13 mouse cellular contexts compared by ENCODE assay signal in the genomic region with DNA sequence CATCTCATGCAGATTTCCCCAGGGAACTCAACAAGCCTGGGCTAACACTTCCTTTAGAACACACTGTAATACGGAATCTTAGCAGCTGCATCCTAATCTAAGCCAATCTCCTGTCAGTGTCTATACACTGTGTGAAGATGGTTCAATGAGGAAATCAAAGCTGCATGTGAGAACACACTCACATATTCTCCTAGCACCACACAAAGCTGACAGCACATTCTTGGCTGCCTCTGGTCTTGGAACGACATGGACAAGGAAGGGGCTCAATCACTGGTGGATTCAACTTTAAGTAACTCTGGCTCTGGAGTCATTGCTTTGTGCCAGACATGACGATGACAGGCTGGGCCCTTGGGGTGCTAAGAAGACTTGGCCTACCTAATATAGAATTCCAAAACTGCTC.
"Had no signal": no experiment of that assay in that cellular context is flagged by ENCODE, and none has a peak within 500 bp of the region (broad histone marks: within the 10 kb centered on the region; RNA-seq: fewer than 3 reads in every experiment).

No protein-coding gene starts in this region.

- H3K27ac ChIP-seq: layer of hippocampus, adult 2 months; limb, embryonic 12.5 days; liver, embryonic 13.5 days; midbrain, embryonic 10.5 days had no signal

- ATAC-seq: liver, postnatal 0 days had no signal

- H3K9me3 ChIP-seq: limb, embryonic 12.5 days; liver, embryonic 13.5 days; midbrain, embryonic 10.5 days had no signal

- H3K4me1 ChIP-seq: liver, embryonic 13.5 days; midbrain, embryonic 10.5 days had no signal

- H3K36me3 ChIP-seq: limb, embryonic 12.5 days; liver, embryonic 13.5 days; midbrain, embryonic 10.5 days had no signal

- H3K9ac ChIP-seq: limb, embryonic 12.5 days; liver, embryonic 13.5 days; liver, postnatal 0 days had no signal

- H3K4me2 ChIP-seq: limb, embryonic 12.5 days; liver, embryonic 13.5 days had no signal

- H3K27me3 ChIP-seq: limb, embryonic 12.5 days; liver, embryonic 13.5 days had no signal

- DNase-seq: kidney, adult 18-20 months; kidney, postnatal 10 days; kidney, postnatal 4 days; liver; liver, embryonic 13.5 days; liver, postnatal 0 days; midbrain, embryonic 14.5 days; thymus, adult 18-20 months; thymus, postnatal 14 days had no signal

- H3K4me3 ChIP-seq: layer of hippocampus, adult 2 months; limb, embryonic 12.5 days; liver, embryonic 13.5 days; midbrain, embryonic 10.5 days; myocyte had no signal
